Mouse (Mus musculus) heart, embryonic 11.5 days (tissue): ENCODE results near the gene Erlin1. TPM values are rescaled to one million over a fixed set of nuclear protein-coding genes. Genes with fewer than 3 reads are reported as not detected.

ENCODE experiments used
- ATAC-seq: fragments of 200-750 bp; cut with Nextera tagmentation; replicated peaks from 2 replicates; pipeline ENCODE4 v1.8.0; 2017; ENCODE audit warnings: moderate library complexity; ENCODE audit not compliant: insufficient number of reproducible peaks, low FRiP score, low TSS enrichment
- H3K27ac ChIP-seq: fragments of 300-500 bp; sonication (generic); 2 replicates; pipeline ENCODE4 v1.5.1; 2014; ENCODE audit warnings: mild to moderate bottlenecking, low read depth, low read length
- H3K27me3 ChIP-seq: fragments of 300-500 bp; sonication (generic); 2 replicates; pipeline ENCODE4 v1.6.1; 2014; ENCODE audit warnings: mild to moderate bottlenecking, low read length, mixed read lengths; ENCODE audit not compliant: control insufficient read depth, insufficient read depth
- H3K36me3 ChIP-seq: fragments of 300-500 bp; sonication (generic); 2 replicates; pipeline ENCODE4 v1.6.1; 2014; ENCODE audit warnings: mild to moderate bottlenecking, low read length, moderate library complexity, mixed read lengths; ENCODE audit not compliant: control insufficient read depth, insufficient read depth
- H3K4me1 ChIP-seq: fragments of 300-500 bp; sonication (generic); 2 replicates; pipeline ENCODE4 v1.6.1; 2014; ENCODE audit warnings: low read length; ENCODE audit not compliant: control insufficient read depth, insufficient read depth
- H3K4me2 ChIP-seq: fragments of 300-500 bp; sonication (generic); 2 replicates; pipeline ENCODE4 v1.6.1; 2014; ENCODE audit warnings: mild to moderate bottlenecking, moderate library complexity
- H3K4me3 ChIP-seq: fragments of 300-500 bp; sonication (generic); 2 replicates; pipeline ENCODE4 v1.5.1; 2014; ENCODE audit warnings: low read depth, low read length
- H3K9ac ChIP-seq: fragments of 300-500 bp; sonication (generic); 2 replicates; pipeline ENCODE4 v1.6.1; 2014; ENCODE audit warnings: mild to moderate bottlenecking, low read depth, low read length, moderate library complexity
- H3K9me3 ChIP-seq: fragments of 300-500 bp; sonication (generic); replicated peaks from 2 replicates; pipeline ENCODE4 v1.6.1; 2016; ENCODE audit warnings: low read length; ENCODE audit not compliant: control insufficient read depth
- WGBS: fragments of 180-500 bp; shearing (Covaris S2); extraction: QIAGEN DNeasy Blood & Tissue Kit; methylation state at CpG from one replicate; pipeline ENCODE4 v1.1.7; 2014; ENCODE audit not compliant: insufficient replicate concordance; 5-methylcytosine and 5-hydroxymethylcytosine counted together
- polyA plus RNA-seq: library from polyadenylated mRNA; unstranded; fragments of >200 nt; fragmentation: Nextera tagmentation; extraction: Ambion mirVana; gene quantifications from 2 replicates; pipeline ENCODE4 v1.2.1, GENCODE M21; 2014

Gene Erlin1
- polyA plus RNA-seq, 1 experiment from 2014 or later, result 14.4 TPM

- no peak overlapping the region for H3K4me2 ChIP-seq
- H3K27ac ChIP-seq, result no peak overlapping the region
- WGBS, result 81% methylated on average over 3 of the region's 3 CpGs
- no peak for ATAC-seq
- no peaks in the 10 kb centered on the region for H3K9me3 ChIP-seq
- H3K4me1 ChIP-seq, result peaks cover 8% of the 10 kb centered on the region; the same call in 1 of the 2 replicates
- H3K4me3 ChIP-seq, result no peak overlapping the region
- no peaks in the 10 kb centered on the region for H3K27me3 ChIP-seq
- H3K9ac ChIP-seq, result no peak overlapping the region
- H3K36me3 ChIP-seq, result peaks cover 3% of the 10 kb centered on the region; the same call in 1 of the 2 replicates
Observed at GRCm38 (mm10) chr19:44103001-44103400, 33.4 kb upstream of the Erlin1 start.

GRCm38 (mm10) chr19:44100840-44101239, 31.3 kb upstream of the Erlin1 start:
- Histone ChIP-seq H3K9ac (no peak overlapping the region), H3K36me3 (peaks cover 13% of the 10 kb centered on the region), H3K4me2 (no peak overlapping the region), H3K4me1 (no peaks in the 10 kb centered on the region), H3K27me3 (no peaks in the 10 kb centered on the region), H3K9me3 (no peaks in the 10 kb centered on the region), H3K27ac (no peak overlapping the region), H3K4me3 (no peak overlapping the region)
- ATAC-seq, result no peak

DNA sequence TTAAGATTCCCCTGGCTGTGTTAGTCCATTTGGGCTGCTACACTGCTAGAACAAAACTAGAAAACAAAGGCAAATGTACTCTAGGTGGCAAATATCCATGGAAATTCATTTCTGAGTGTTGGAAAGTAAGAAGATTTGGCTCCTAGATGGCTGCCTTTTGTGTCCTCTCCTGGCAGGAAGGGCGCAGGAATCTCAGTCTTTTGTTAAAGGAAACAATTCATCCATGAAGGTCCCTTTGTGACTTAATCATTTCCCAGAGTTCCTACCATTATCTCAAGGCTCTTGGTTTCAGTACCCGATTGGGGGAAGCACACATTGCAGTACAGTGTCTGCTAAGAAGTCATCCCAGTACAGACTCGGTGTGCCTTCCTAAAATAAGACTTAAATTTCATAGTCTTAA, 16.7 kb upstream of the Erlin1 start:
- Histone ChIP-seq H3K9me3 (no peaks in the 10 kb centered on the region), H3K27me3 (no peaks in the 10 kb centered on the region), H3K36me3 (peaks cover 6% of the 10 kb centered on the region; the same call in 1 of the 2 replicates), H3K27ac (no peak overlapping the region), H3K9ac (no peak overlapping the region), H3K4me1 (no peaks in the 10 kb centered on the region), H3K4me2 (no peak overlapping the region), H3K4me3 (no peak overlapping the region)
- 78% methylated on average over 3 of the region's 3 CpGs for WGBS
- no peak for ATAC-seq

DNA sequence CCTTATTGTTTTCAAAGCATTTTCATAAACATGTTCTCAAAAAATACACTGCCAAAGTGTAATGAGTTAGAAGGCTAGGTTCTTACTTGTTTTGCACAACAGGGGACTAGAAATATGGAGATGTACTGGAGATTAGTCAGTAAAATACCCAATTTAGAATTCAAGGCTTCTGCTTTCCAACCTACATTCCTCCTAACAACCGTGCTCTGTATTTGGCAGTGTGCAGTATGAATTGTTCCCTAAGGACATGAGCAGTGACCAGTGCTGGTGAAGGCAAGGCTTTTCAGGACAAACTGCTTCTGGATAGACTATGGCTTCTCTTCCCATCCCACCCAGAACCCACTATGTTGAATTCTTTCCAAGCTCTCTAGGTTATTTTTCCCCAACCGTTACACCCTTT, 11.3 kb upstream of the Erlin1 start:
- WGBS, result 91% methylated on average over 2 of the region's 2 CpGs
- H3K4me3 ChIP-seq, result no peak overlapping the region
- H3K36me3 ChIP-seq, result peaks cover 10% of the 10 kb centered on the region
- H3K4me2 ChIP-seq, result no peak overlapping the region
- H3K27me3 ChIP-seq, result no peaks in the 10 kb centered on the region
- H3K9ac ChIP-seq, result no peak overlapping the region
- no peaks in the 10 kb centered on the region for H3K9me3 ChIP-seq
- H3K27ac ChIP-seq, result no peak overlapping the region
- no peak for ATAC-seq
- no peaks in the 10 kb centered on the region for H3K4me1 ChIP-seq

- Histone ChIP-seq H3K9ac (no peak overlapping the region), H3K27me3 (no peaks in the 10 kb centered on the region), H3K36me3 (peaks cover 12% of the 10 kb centered on the region), H3K9me3 (no peaks in the 10 kb centered on the region), H3K27ac (no peak overlapping the region), H3K4me1 (no peaks in the 10 kb centered on the region), H3K4me3 (no peak overlapping the region), H3K4me2 (no peak overlapping the region)
- no peak for ATAC-seq
- 88% methylated on average over 2 of the region's 2 CpGs for WGBS
Observed at GRCm38 (mm10) chr19:44080023-44080422, 10.4 kb upstream of the Erlin1 start.

- H3K4me2 ChIP-seq, result no peak overlapping the region
- ATAC-seq, result no peak
- H3K36me3 ChIP-seq, result peaks cover 9% of the 10 kb centered on the region
- WGBS, result 85% methylated on average over 4 of the region's 4 CpGs
- H3K9ac ChIP-seq, result no peak overlapping the region
- H3K4me3 ChIP-seq, result no peak overlapping the region
- no peaks in the 10 kb centered on the region for H3K27me3 ChIP-seq
- no peaks in the 10 kb centered on the region for H3K9me3 ChIP-seq
- no peak overlapping the region for H3K27ac ChIP-seq
- H3K4me1 ChIP-seq, result no peaks in the 10 kb centered on the region
Observed at GRCm38 (mm10) chr19:44077024-44077423, 7.4 kb upstream of the Erlin1 start.

DNA sequence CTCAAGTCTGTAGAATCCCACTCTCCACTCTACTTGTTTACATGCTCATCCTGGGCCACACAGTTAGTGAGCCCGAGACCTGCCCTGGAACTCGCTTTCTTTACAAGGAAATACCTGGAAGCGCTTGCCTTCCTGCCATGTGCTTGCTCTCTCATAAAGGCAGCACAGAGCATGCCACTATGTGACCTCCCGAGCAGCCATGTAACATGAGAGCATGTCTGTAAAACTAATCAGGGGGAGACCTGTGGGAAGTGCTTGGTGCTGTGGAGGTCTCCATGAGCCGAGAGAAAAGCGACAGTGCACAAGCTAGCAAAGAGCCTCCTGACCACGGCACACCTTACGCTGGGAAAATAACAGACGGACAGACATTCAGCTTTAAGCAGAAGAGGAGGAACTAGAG, 6.9 kb upstream of the Erlin1 start:
- Histone ChIP-seq H3K4me3 (no peak overlapping the region), H3K27ac (no peak overlapping the region), H3K27me3 (no peaks in the 10 kb centered on the region), H3K4me2 (no peak overlapping the region), H3K9ac (no peak overlapping the region), H3K4me1 (no peaks in the 10 kb centered on the region), H3K9me3 (no peaks in the 10 kb centered on the region), H3K36me3 (peaks cover 9% of the 10 kb centered on the region)
- no peak for ATAC-seq
- WGBS, result 89% methylated on average over 9 of the region's 9 CpGs

DNA sequence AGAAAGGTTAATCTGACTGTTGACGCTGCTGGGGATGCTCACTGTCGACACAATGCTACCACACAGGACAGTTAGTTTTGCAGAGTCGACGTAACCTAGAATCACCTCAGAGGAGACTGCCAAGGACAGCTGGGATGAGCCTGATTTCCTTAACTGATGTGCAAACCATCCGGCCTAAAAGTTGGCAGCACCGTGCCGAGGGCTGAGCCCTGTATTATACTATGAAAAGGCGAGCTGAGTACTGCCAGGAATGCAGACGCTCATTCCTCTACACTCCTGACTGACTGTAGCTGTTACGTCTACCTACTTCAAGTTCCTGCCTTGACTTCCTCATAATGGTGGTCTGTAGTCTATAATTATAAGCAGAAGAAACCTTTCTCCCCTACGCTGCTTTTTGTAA, 5.4 kb upstream of the Erlin1 start:
- Histone ChIP-seq H3K4me3 (no peak overlapping the region), H3K27me3 (no peaks in the 10 kb centered on the region), H3K9me3 (no peaks in the 10 kb centered on the region), H3K27ac (no peak overlapping the region), H3K4me2 (no peak overlapping the region), H3K36me3 (peaks cover 7% of the 10 kb centered on the region), H3K9ac (no peak overlapping the region), H3K4me1 (no peaks in the 10 kb centered on the region)
- ATAC-seq, result no peak
- 77% methylated on average over 11 of the region's 11 CpGs for WGBS

DNA sequence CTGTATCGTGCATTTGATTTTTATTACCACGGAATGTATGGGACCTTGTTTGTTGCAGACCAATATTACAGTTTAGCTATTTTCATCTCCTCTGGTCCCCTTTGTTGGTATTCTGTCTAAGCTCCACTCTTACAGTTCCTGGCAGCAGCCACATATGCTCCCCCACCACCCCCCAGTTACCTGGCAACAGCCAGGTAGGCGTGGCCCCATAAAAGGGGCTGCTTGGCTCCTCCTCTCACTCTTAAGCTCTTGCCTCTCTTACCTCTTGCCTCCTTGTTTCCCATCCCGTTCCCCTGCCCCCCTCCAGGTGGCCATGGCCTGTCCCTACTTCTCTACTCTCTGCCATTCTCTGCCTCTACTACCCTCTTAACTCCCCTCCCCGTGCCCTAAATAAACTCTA, 1.6 kb upstream of the Erlin1 start:
- WGBS, result 68% methylated on average over 5 of the region's 5 CpGs
- no peaks in the 10 kb centered on the region for H3K27me3 ChIP-seq
- peaks cover 3% of the 10 kb centered on the region; the same call in 1 of the 2 replicates for H3K4me1 ChIP-seq
- no peak for ATAC-seq
- H3K27ac ChIP-seq, result no peak overlapping the region
- no peak overlapping the region for H3K4me3 ChIP-seq
- no peaks in the 10 kb centered on the region for H3K9me3 ChIP-seq
- no peak overlapping the region for H3K9ac ChIP-seq
- H3K36me3 ChIP-seq, result 0 out of 2 replicates have a peak, but pooled peaks cover 2% of the 10 kb centered on the region
- H3K4me2 ChIP-seq, result no peak overlapping the region
